Mouse (Mus musculus) olfactory bulb, adult 2 months (tissue): Measurements from ENCODE around the gene Fap.

Source experiments
- CTCF ChIP-seq: fragments of 200-500 bp; IDR thresholded peaks from 2 replicates; pipeline ENCODE4 v1.5.1; 2012; ENCODE audit warnings: low read depth, mild to moderate bottlenecking, low read length, moderate library complexity; ENCODE audit not compliant: insufficient read depth
- POLR2A ChIP-seq: fragments of 200-500 bp; IDR thresholded peaks from 2 replicates; pipeline ENCODE4 v1.6.1; 2012; ENCODE audit warnings: mild to moderate bottlenecking, low read depth, low read length, moderate library complexity; ENCODE audit not compliant: insufficient read depth

- TF ChIP-seq CTCF: no peak
- no peak for TF ChIP-seq POLR2A
Observed at GRCm38 (mm10) chr2:62596586-62596985, 22.7 kb upstream of the Fap start.
